Mouse (Mus musculus) thymus, adult 2 months (tissue): ENCODE data around the gene Tpo. TPM values are rescaled to one million over a fixed set of nuclear protein-coding genes. Genes with fewer than 3 reads are reported as not detected.

Source experiments
- DNase-seq: peaks from one replicate; pipeline ENCODE4 v3.0.0; 2021
- H3K27ac ChIP-seq: fragments of 200-500 bp; 2 replicates; pipeline ENCODE4 v1.5.1; 2012; ENCODE audit warnings: low read length, control low read depth; ENCODE audit not compliant: control insufficient read depth, insufficient read depth
- H3K27me3 ChIP-seq: fragments of 200-500 bp; 2 replicates; pipeline ENCODE4 v1.6.1; 2012; ENCODE audit warnings: mild to moderate bottlenecking, low read length, moderate library complexity, mixed read lengths; ENCODE audit not compliant: control insufficient read depth, insufficient read depth
- H3K36me3 ChIP-seq: fragments of 200-500 bp; 2 replicates; pipeline ENCODE4 v1.6.1; 2012; ENCODE audit warnings: mild to moderate bottlenecking, low read length, moderate library complexity; ENCODE audit not compliant: control insufficient read depth, insufficient read depth
- H3K4me1 ChIP-seq: fragments of 200-500 bp; replicated peaks from 2 replicates; pipeline ENCODE4 v1.6.1; 2012; ENCODE audit warnings: low read length; ENCODE audit not compliant: control insufficient read depth, insufficient read depth
- H3K4me3 ChIP-seq: fragments of 200-500 bp; 2 replicates; pipeline ENCODE4 v1.5.1; 2012; ENCODE audit warnings: mild to moderate bottlenecking, low read length, control low read depth, moderate library complexity; ENCODE audit not compliant: control insufficient read depth, insufficient read depth
- CTCF ChIP-seq: fragments of 200-500 bp; IDR thresholded peaks from 2 replicates; pipeline ENCODE4 v1.5.1; 2012; ENCODE audit warnings: mild to moderate bottlenecking, control low read depth, low read length, moderate library complexity, borderline replicate concordance; ENCODE audit not compliant: control insufficient read depth, poor library complexity, insufficient read depth; ENCODE audit errors: extremely low read depth
- POLR2A ChIP-seq: fragments of 200-500 bp; IDR thresholded peaks from 2 replicates; pipeline ENCODE4 v1.6.1; 2012; ENCODE audit warnings: mild to moderate bottlenecking, low read length, control low read depth, moderate library complexity; ENCODE audit not compliant: control insufficient read depth, poor library complexity, insufficient read depth; ENCODE audit errors: extremely low read depth
- WGBS: fragments of 180-500 bp; shearing (Covaris S2); methylation state at CpG from one replicate; pipeline ENCODE4 v1.1.7; 2018; 5-methylcytosine and 5-hydroxymethylcytosine counted together
- polyA plus RNA-seq: library from polyadenylated mRNA; depleted of rRNA; stranded (reverse); fragments of >200 nt; gene quantifications from 2 replicates; pipeline ENCODE4 v1.2.3, GENCODE M21; 2012

Gene Tpo
- polyA plus RNA-seq, 1 experiment: 0.12 TPM

DNA sequence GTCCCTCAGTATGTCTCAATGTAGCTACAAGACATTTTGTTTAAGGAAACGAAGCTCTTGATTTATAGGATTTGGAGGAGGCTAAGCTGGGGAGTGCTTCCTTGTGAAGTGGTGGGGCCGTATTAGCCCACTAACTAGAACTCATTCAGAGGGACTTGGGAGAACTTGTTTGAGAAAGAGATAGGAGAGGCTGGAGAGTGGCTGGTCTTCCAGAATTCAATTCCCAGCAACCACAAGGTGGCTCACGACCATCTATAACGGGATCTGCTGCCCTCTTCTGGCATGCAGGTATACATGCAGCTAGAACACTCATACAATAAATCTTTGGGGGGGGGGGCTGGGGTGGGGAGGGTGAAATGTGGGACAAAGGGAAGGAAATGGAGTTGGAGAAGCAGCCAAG is 92.3 kb downstream of the Tpo start:
- H3K27ac ChIP-seq: no peak overlapping the region
- no peaks in the 10 kb centered on the region for H3K36me3 ChIP-seq
- no peaks in the 10 kb centered on the region for H3K4me1 ChIP-seq
- H3K27me3 ChIP-seq: no peaks in the 10 kb centered on the region
- 21% methylated on average over 4 of the region's 4 CpGs for WGBS
- no peak for DNase-seq
- no peak overlapping the region for H3K4me3 ChIP-seq
- no peak for TF ChIP-seq CTCF
- TF ChIP-seq POLR2A: no peak

DNA sequence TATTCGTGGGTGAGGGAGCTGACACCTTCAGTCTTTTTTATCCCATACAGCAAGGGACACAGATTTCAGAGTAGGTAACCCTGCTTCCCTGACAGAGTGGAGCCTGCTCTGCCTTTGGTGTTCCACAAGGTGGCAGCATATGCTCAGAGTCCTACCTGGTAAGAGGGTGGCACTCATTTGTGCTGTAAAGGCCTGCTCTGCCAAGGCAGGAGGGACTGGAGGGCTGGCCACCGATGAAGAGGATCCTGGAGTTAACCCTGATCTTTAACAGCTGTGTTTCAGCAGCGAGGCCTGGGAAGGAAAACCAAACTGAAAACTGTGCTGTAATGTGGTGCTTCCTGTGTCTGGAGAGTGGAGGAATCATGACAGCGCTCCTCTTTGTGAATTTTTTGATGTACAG is 92.9 kb downstream of the Tpo start:
- WGBS: 48% methylated on average over 4 of the region's 4 CpGs
- TF ChIP-seq CTCF (no peak), POLR2A (no peak)
- DNase-seq: no peak
- no peak overlapping the region for H3K27ac ChIP-seq
- no peaks in the 10 kb centered on the region for H3K4me1 ChIP-seq
- H3K36me3 ChIP-seq: no peaks in the 10 kb centered on the region
- no peaks in the 10 kb centered on the region for H3K27me3 ChIP-seq
- H3K4me3 ChIP-seq: no peak overlapping the region

GRCm38 (mm10) chr12:30036569-30037055 is 95.8 kb downstream of the Tpo start:
- no peaks in the 10 kb centered on the region for H3K36me3 ChIP-seq
- no peak overlapping the region for H3K4me3 ChIP-seq
- no peak for DNase-seq
- H3K4me1 ChIP-seq: no peaks in the 10 kb centered on the region
- H3K27ac ChIP-seq: no peak overlapping the region
- TF ChIP-seq CTCF (no peak), POLR2A (no peak)
- 88% methylated on average over 4 of the region's 4 CpGs for WGBS
- H3K27me3 ChIP-seq: no peaks in the 10 kb centered on the region

DNA sequence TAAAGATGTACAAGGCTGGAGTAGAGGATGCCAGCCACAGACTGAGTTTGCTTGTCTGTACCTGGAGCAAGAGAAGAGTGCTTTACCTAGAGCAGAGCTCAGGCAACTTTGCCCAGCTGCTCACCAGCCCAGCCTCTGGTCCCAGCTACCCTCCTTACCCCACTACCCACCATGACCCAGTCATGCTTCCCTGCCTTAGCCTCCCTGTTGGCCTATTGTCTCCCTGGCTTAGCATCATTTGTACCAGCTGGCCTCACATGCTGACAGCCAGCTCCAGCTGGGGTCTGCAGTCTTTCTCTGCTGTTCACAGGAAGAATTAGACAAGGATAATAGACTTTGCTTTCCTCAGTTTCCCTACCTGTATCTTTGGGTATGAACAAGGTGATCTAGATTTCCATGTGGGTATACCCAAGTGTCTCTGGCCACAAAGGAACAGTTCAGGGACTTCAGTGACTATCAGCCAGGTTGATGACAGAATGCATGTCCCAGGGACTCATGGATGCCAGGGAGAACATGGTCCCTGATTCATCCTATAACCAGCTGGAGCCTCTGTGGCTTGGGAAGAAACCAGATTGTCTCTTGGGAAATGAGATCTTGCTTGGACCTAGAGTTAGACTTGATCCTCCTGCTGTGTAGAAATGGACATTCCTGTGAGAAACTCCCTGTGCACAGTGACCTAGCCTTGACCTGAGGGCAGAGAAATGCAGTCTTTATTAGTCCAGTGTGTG is 96.4 kb downstream of the Tpo start:
- Histone ChIP-seq H3K27me3 (no peaks in the 10 kb centered on the region), H3K4me3 (no peak overlapping the region), H3K36me3 (no peaks in the 10 kb centered on the region), H3K27ac (no peak overlapping the region), H3K4me1 (no peaks in the 10 kb centered on the region)
- TF ChIP-seq POLR2A: no peak
- TF ChIP-seq CTCF: no peak
- no peak for DNase-seq

DNA sequence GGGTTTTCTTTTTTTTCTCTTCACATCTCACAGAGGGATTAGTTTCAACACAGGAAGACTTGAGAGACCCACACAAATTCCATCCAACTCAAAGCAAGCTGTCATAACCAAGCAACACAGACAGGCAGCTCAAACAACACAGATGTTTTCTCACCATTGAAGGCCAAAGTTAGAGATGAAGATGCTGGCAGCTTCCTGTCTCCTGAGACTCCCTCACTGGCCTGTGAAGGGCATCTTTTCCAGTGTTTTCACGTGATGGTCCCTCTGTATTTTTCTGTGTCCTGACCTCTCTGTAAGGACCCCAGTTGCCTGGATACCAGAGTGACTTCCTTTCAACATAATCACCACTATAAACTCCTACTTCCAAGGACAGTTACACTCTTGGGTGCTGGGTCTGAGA is 97.0 kb downstream of the Tpo start:
- Histone ChIP-seq H3K4me3 (no peak overlapping the region), H3K27me3 (no peaks in the 10 kb centered on the region), H3K4me1 (no peaks in the 10 kb centered on the region), H3K27ac (no peak overlapping the region), H3K36me3 (no peaks in the 10 kb centered on the region)
- TF ChIP-seq CTCF: no peak
- TF ChIP-seq POLR2A: no peak
- WGBS: 48% methylated on average over 1 of the region's 1 CpGs
- no peak for DNase-seq

DNA sequence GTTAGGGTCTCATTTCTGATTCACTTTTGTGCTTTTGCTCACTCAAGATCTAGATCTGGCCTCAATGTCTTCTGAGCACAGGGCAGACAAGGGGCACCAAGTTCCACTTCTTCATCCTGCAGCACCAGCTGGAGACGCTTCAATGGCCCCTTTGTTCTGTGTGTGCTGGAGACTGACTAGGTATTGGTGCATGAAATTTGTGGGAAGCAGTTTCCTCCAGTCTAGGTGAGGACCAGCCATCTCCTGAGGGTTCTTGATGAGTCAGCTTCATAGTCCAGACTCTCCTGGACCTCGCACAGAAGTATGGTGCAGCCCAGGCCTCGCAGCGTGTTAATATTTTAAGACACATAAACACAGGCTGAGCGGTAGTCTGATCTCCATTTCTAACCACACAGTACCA is 97.7 kb downstream of the Tpo start:
- Histone ChIP-seq H3K4me1 (no peaks in the 10 kb centered on the region), H3K27ac (no peak overlapping the region), H3K4me3 (no peak overlapping the region), H3K36me3 (no peaks in the 10 kb centered on the region), H3K27me3 (no peaks in the 10 kb centered on the region)
- WGBS: 94% methylated on average over 5 of the region's 5 CpGs
- DNase-seq: no peak
- TF ChIP-seq CTCF (no peak), POLR2A (no peak)
